ENCODE assay signal across 10 mouse cellular contexts in genomic region chr7:82810799-82811139, GRCm38 (mm10). TPM values are rescaled to one million over a fixed set of nuclear protein-coding genes. Genes with fewer than 3 reads are reported as not detected.
DNase-seq lines count a peak whose midpoint lies in the region; ATAC-seq and TF ChIP-seq lines count a peak whose summit lies in the region.
"Had no signal": no experiment of that assay in that cellular context is flagged by ENCODE, and none has a peak within 500 bp of the region (broad histone marks: within the 10 kb centered on the region; RNA-seq: fewer than 3 reads in every experiment).

No protein-coding gene starts in this region.

- peak overlapping the region; percentile 24; the same call in 1 of the 2 replicates for H3K4me2 ChIP-seq in forebrain, embryonic 14.5 days (ENCODE audit: low read length)
- no peak overlapping the region for H3K4me2 ChIP-seq in forebrain, postnatal 0 days (ENCODE audit: low read depth)
- peak overlapping the region; percentile 43 for H3K4me2 ChIP-seq in hindbrain, embryonic 14.5 days (replicated peaks)
- H3K4me2 ChIP-seq in midbrain, embryonic 12.5 days (replicated peaks), result peak overlapping the region; percentile 37

- H3K4me3 ChIP-seq in forebrain, embryonic 14.5 days (ENCODE audit: low read depth, low read length), result no peak overlapping the region
- no peak overlapping the region for H3K4me3 ChIP-seq in forebrain, postnatal 0 days (ENCODE audit: low read depth, low read length)
- peak overlapping the region; percentile 45; the same call in 1 of the 2 replicates for H3K4me3 ChIP-seq in E14TG2a.4 (replicated peaks; ENCODE audit: low read length)
- H3K4me3 ChIP-seq in hindbrain, embryonic 14.5 days (replicated peaks; ENCODE audit: low read length), result 0 out of 2 replicates have a peak overlapping the region, but pooled peaks have one; percentile 4
- H3K4me3 ChIP-seq in midbrain, embryonic 12.5 days, result no peak overlapping the region

- ATAC-seq in forebrain, embryonic 14.5 days, result no peak
- no peak for ATAC-seq in forebrain, postnatal 0 days
- no peak for ATAC-seq in hindbrain, embryonic 14.5 days (ENCODE audit: low FRiP score)
- peak; percentile 34 for ATAC-seq in midbrain, embryonic 12.5 days (ENCODE audit: low FRiP score, low read depth)
- ATAC-seq: activated CD4-positive, CD25-positive, alpha-beta regulatory T cell, adult 4 months had no signal

- H3K9ac ChIP-seq in forebrain, embryonic 14.5 days (ENCODE audit: low read length), result no peak overlapping the region
- no peak overlapping the region for H3K9ac ChIP-seq in forebrain, postnatal 0 days
- H3K9ac ChIP-seq in hindbrain, embryonic 14.5 days, result no peak overlapping the region
- 0 out of 2 replicates have a peak overlapping the region, but pooled peaks have one; percentile 2 for H3K9ac ChIP-seq in midbrain, embryonic 12.5 days (replicated peaks)

- no peak overlapping the region for H3K27ac ChIP-seq in forebrain, embryonic 14.5 days (ENCODE audit: low read depth, low read length)
- H3K27ac ChIP-seq in forebrain, postnatal 0 days (ENCODE audit: low read depth, low read length), result no peak overlapping the region
- H3K27ac ChIP-seq in hindbrain, embryonic 14.5 days, result no peak overlapping the region; the same call in 1 of the 2 replicates
- H3K27ac ChIP-seq in midbrain, embryonic 12.5 days (replicated peaks), result no peak overlapping the region

- WGBS in forebrain, embryonic 14.5 days, result 28% methylated on average over 5 of the region's 5 CpGs
- 37% methylated on average over 5 of the region's 5 CpGs for WGBS in forebrain, postnatal 0 days
- 21% methylated on average over 5 of the region's 5 CpGs for WGBS in hindbrain, embryonic 14.5 days
- WGBS in midbrain, embryonic 12.5 days, result 25% methylated on average over 5 of the region's 5 CpGs

- no peaks in the 10 kb centered on the region for H3K9me3 ChIP-seq in forebrain, embryonic 14.5 days (replicated peaks; ENCODE audit: control insufficient read depth, low read length)
- H3K9me3 ChIP-seq in forebrain, postnatal 0 days (ENCODE audit: low read length), result no peaks in the 10 kb centered on the region
- no peaks in the 10 kb centered on the region for H3K9me3 ChIP-seq in E14TG2a.4 (ENCODE audit: low read length)
- no peaks in the 10 kb centered on the region for H3K9me3 ChIP-seq in hindbrain, embryonic 14.5 days (ENCODE audit: control insufficient read depth, low read length)
- no peaks in the 10 kb centered on the region for H3K9me3 ChIP-seq in midbrain, embryonic 12.5 days

- TF ChIP-seq CTCF in forebrain, postnatal 0 days (IDR thresholded peaks at IDR 0.05; ENCODE audit: low read depth), result no peak
- TF ChIP-seq CTCF in E14TG2a.4 (conservative IDR thresholded peaks at IDR 0.05; ENCODE audit: low read length), result no peak

- H3K36me3 ChIP-seq in forebrain, embryonic 14.5 days (ENCODE audit: control insufficient read depth, insufficient read depth, low read length), result no peaks in the 10 kb centered on the region
- no peaks in the 10 kb centered on the region for H3K36me3 ChIP-seq in forebrain, postnatal 0 days (ENCODE audit: insufficient read depth)
- H3K36me3 ChIP-seq in E14TG2a.4 (ENCODE audit: insufficient read depth, low read length), result no peaks in the 10 kb centered on the region
- H3K36me3 ChIP-seq in hindbrain, embryonic 14.5 days (replicated peaks; ENCODE audit: control insufficient read depth, insufficient read depth), result no peaks in the 10 kb centered on the region
- H3K36me3 ChIP-seq in midbrain, embryonic 12.5 days, result no peaks in the 10 kb centered on the region

- no peaks in the 10 kb centered on the region for H3K27me3 ChIP-seq in forebrain, embryonic 14.5 days (replicated peaks; ENCODE audit: control insufficient read depth, insufficient read depth, low read length)
- no peaks in the 10 kb centered on the region for H3K27me3 ChIP-seq in forebrain, postnatal 0 days (ENCODE audit: insufficient read depth, low read length)
- H3K27me3 ChIP-seq in E14TG2a.4 (ENCODE audit: insufficient read depth, low read length), result peaks cover 6% of the 10 kb centered on the region; the same call in 1 of the 2 replicates
- H3K27me3 ChIP-seq in hindbrain, embryonic 14.5 days (ENCODE audit: control insufficient read depth, insufficient read depth, low read length), result no peaks in the 10 kb centered on the region
- no peaks in the 10 kb centered on the region for H3K27me3 ChIP-seq in midbrain, embryonic 12.5 days

- no peak for DNase-seq in forebrain, embryonic 14.5 days (ENCODE audit: low spot score)
- no peak for DNase-seq in forebrain, postnatal 0 days
- DNase-seq in hindbrain, embryonic 14.5 days (ENCODE audit: low spot score), result no peak
- no peak for DNase-seq in ovary, adult 18-20 months (ENCODE audit: low spot score)
- no peak for DNase-seq in layer of hippocampus, postnatal 14 days (ENCODE audit: low spot score in 2 of 2)
- DNase-seq in adrenal gland, adult 2 months, result no peak
- DNase-seq: thymus, adult 18-20 months had no signal

- no peaks in the 10 kb centered on the region; the same call in 1 of the 2 replicates for H3K4me1 ChIP-seq in forebrain, embryonic 14.5 days (ENCODE audit: control insufficient read depth, insufficient read depth, low read length)
- H3K4me1 ChIP-seq in forebrain, postnatal 0 days (ENCODE audit: insufficient read depth), result no peaks in the 10 kb centered on the region
- peaks cover 54% of the 10 kb centered on the region for H3K4me1 ChIP-seq in E14TG2a.4 (replicated peaks; ENCODE audit: low read depth, low read length)
- H3K4me1 ChIP-seq in hindbrain, embryonic 14.5 days (replicated peaks; ENCODE audit: control insufficient read depth, insufficient read depth, low read length), result peaks cover 16% of the 10 kb centered on the region
- H3K4me1 ChIP-seq in midbrain, embryonic 12.5 days, result peaks cover 9% of the 10 kb centered on the region

RNA-seq across cellular contexts. Expression of gene Mex3b, which starts 56.4 kb away (rescaled TPM):
- polyA plus RNA-seq in forebrain, embryonic 14.5 days (2014; fragmentation: Nextera tagmentation; extraction: Ambion mirVana), result 53.1 and 54.2 TPM in 2 replicates
- 111 and 141 TPM in 2 replicates for total RNA-seq in forebrain, postnatal 0 days (2014; rRNA removed)
- polyA plus RNA-seq in forebrain, postnatal 0 days (2015; fragmentation: Nextera tagmentation; extraction: Ambion mirVana), result 22.8 and 24.5 TPM in 2 replicates
- 35.0 and 36.1 TPM in 2 replicates for polyA plus RNA-seq in hindbrain, embryonic 14.5 days (2014; fragmentation: Nextera tagmentation; extraction: Ambion mirVana)
- 43.3 and 47.2 TPM in 2 replicates for polyA plus RNA-seq in midbrain, embryonic 12.5 days (2016; fragmentation: Nextera tagmentation; extraction: Ambion mirVana)
- total RNA-seq in layer of hippocampus, postnatal 14 days (2021), result 10 to 100 TPM; 29.8 to 30.1 TPM
- 1 to 10 TPM; 1.2 to 1.8 TPM for total RNA-seq in adrenal gland, adult 2 months (2021)
- 5.3 and 7.4 TPM in 2 replicates for polyA plus RNA-seq in adrenal gland, adult 2 months (2012; rRNA removed)

Comparison
In these comparisons a context has a peak if more than half of its experiments do, and no peak if none do; other contexts are left out.
1. H3K4me3 ChIP-seq: peak in E14TG2a.4 (single experiment) and hindbrain, embryonic 14.5 days (single experiment); none in forebrain, embryonic 14.5 days (single experiment), forebrain, postnatal 0 days (single experiment) and midbrain, embryonic 12.5 days (single experiment).